In genomic region chr11:3314148-3314547, GRCm38 (mm10) we compare ENCODE assay signal across 8 mouse cellular contexts. TPM values are rescaled to one million over a fixed set of nuclear protein-coding genes. Genes with fewer than 3 reads are reported as not detected.
DNase-seq lines count a peak whose midpoint lies in the region; ATAC-seq and TF ChIP-seq lines count a peak whose summit lies in the region.
"Had no signal": no experiment of that assay in that cellular context is flagged by ENCODE, and none has a peak within 500 bp of the region (broad histone marks: within the 10 kb centered on the region; RNA-seq: fewer than 3 reads in every experiment).

No protein-coding gene starts in this region.

- 0 out of 2 replicates have a peak, but pooled peaks have one; percentile 31 for ATAC-seq in embryonic facial prominence, embryonic 11.5 days (replicated peaks; ENCODE audit: insufficient number of reproducible peaks, low FRiP score, low TSS enrichment, low read depth)
- ATAC-seq in hindbrain, postnatal 0 days: peak; percentile 68
- ATAC-seq in liver, embryonic 14.5 days (ENCODE audit: insufficient read depth): peak; percentile 70
- ATAC-seq in neural tube, embryonic 14.5 days (ENCODE audit: low read depth): peak; percentile 63; the same call in 1 of the 2 replicates

- H3K27ac ChIP-seq in embryonic facial prominence, embryonic 11.5 days (replicated peaks; ENCODE audit: low read depth, low read length): no peak overlapping the region
- no peak overlapping the region for H3K27ac ChIP-seq in hindbrain, postnatal 0 days
- H3K27ac ChIP-seq in liver, embryonic 14.5 days: no peak overlapping the region
- no peak overlapping the region for H3K27ac ChIP-seq in neural tube, embryonic 14.5 days (ENCODE audit: low read depth, low read length)
- H3K27ac ChIP-seq: heart, embryonic 13.5 days had no signal

- H3K36me3 ChIP-seq in embryonic facial prominence, embryonic 11.5 days (replicated peaks; ENCODE audit: control insufficient read depth, insufficient read depth, low read depth, low read length): peaks cover 14% of the 10 kb centered on the region
- H3K36me3 ChIP-seq in hindbrain, postnatal 0 days (ENCODE audit: insufficient read depth, low read length): peaks cover 30% of the 10 kb centered on the region
- peaks cover 12% of the 10 kb centered on the region for H3K36me3 ChIP-seq in liver, embryonic 14.5 days (replicated peaks; ENCODE audit: control insufficient read depth, insufficient read depth, low read depth)
- H3K36me3 ChIP-seq in neural tube, embryonic 14.5 days (ENCODE audit: control insufficient read depth, insufficient read depth, low read length): peaks cover 22% of the 10 kb centered on the region; the same call in 1 of the 2 replicates

- no peaks in the 10 kb centered on the region for H3K9me3 ChIP-seq in embryonic facial prominence, embryonic 11.5 days (replicated peaks; ENCODE audit: control insufficient read depth, low read length)
- no peaks in the 10 kb centered on the region for H3K9me3 ChIP-seq in hindbrain, postnatal 0 days (ENCODE audit: low read length)
- no peaks in the 10 kb centered on the region for H3K9me3 ChIP-seq in liver, embryonic 14.5 days (ENCODE audit: control insufficient read depth, low read length)
- no peaks in the 10 kb centered on the region for H3K9me3 ChIP-seq in neural tube, embryonic 14.5 days (ENCODE audit: control insufficient read depth, low read length)

- no peaks in the 10 kb centered on the region for H3K4me1 ChIP-seq in embryonic facial prominence, embryonic 11.5 days (ENCODE audit: control insufficient read depth, insufficient read depth, low read length)
- no peaks in the 10 kb centered on the region for H3K4me1 ChIP-seq in hindbrain, postnatal 0 days (ENCODE audit: insufficient read depth, low read length)
- peaks cover 4 to 24% of the 10 kb centered on the region in 2 experiments; a peak in 2 of 4 replicates for H3K4me1 ChIP-seq in liver, embryonic 14.5 days (replicated peaks; ENCODE audit: control insufficient read depth in 2 of 2, insufficient read depth in 2 of 2, low read length in 1 of 2)
- no peaks in the 10 kb centered on the region for H3K4me1 ChIP-seq in neural tube, embryonic 14.5 days (ENCODE audit: control insufficient read depth, insufficient read depth, low read length)

- no peak overlapping the region for H3K9ac ChIP-seq in embryonic facial prominence, embryonic 11.5 days (replicated peaks; ENCODE audit: low read length)
- H3K9ac ChIP-seq in hindbrain, postnatal 0 days (replicated peaks; ENCODE audit: low read length): no peak overlapping the region
- no peak overlapping the region for H3K9ac ChIP-seq in liver, embryonic 14.5 days (replicated peaks)
- no peak overlapping the region for H3K9ac ChIP-seq in neural tube, embryonic 14.5 days (replicated peaks; ENCODE audit: low read depth, low read length)
- H3K9ac ChIP-seq: heart, embryonic 13.5 days had no signal

- no peak for TF ChIP-seq EP300 in liver, embryonic 14.5 days (IDR thresholded peaks at IDR 0.05; ENCODE audit: low read depth)

- DNase-seq in urinary bladder, postnatal 14 days (ENCODE audit: low spot score): peak; percentile 74
- no peak for DNase-seq in urinary bladder, postnatal 10 days (ENCODE audit: low spot score)
- peak; percentile 84 for DNase-seq in adrenal gland, postnatal 10 days
- DNase-seq in embryonic facial prominence, embryonic 11.5 days (ENCODE audit: low spot score): peak; percentile 58
- DNase-seq in hindbrain, postnatal 0 days (ENCODE audit: low spot score): peak; percentile 69
- DNase-seq in liver, embryonic 14.5 days (ENCODE audit: low read depth in 3 of 3, low spot score in 3 of 3): peak in 1 of 3 experiments; percentile 43

- H3K27me3 ChIP-seq in embryonic facial prominence, embryonic 11.5 days (ENCODE audit: control insufficient read depth, insufficient read depth, low read length): no peaks in the 10 kb centered on the region
- H3K27me3 ChIP-seq in hindbrain, postnatal 0 days (ENCODE audit: insufficient read depth, low read length): no peaks in the 10 kb centered on the region
- H3K27me3 ChIP-seq in liver, embryonic 14.5 days (ENCODE audit: control insufficient read depth, insufficient read depth, low read length): no peaks in the 10 kb centered on the region
- H3K27me3 ChIP-seq in neural tube, embryonic 14.5 days (ENCODE audit: control insufficient read depth, insufficient read depth, low read length): no peaks in the 10 kb centered on the region
- H3K27me3 ChIP-seq: heart, embryonic 13.5 days had no signal

- H3K4me3 ChIP-seq in embryonic facial prominence, embryonic 11.5 days (ENCODE audit: low read depth, low read length): no peak overlapping the region
- no peak overlapping the region for H3K4me3 ChIP-seq in hindbrain, postnatal 0 days (ENCODE audit: low read length)
- no peak overlapping the region for H3K4me3 ChIP-seq in liver, embryonic 14.5 days (ENCODE audit: insufficient read depth in 1 of 2, low read depth in 2 of 2, low read length in 2 of 2)
- no peak overlapping the region for H3K4me3 ChIP-seq in neural tube, embryonic 14.5 days (ENCODE audit: low read depth, low read length)
- H3K4me3 ChIP-seq: heart, embryonic 13.5 days had no signal

- no peak overlapping the region for H3K4me2 ChIP-seq in embryonic facial prominence, embryonic 11.5 days (ENCODE audit: low read depth, low read length)
- H3K4me2 ChIP-seq in hindbrain, postnatal 0 days (ENCODE audit: low read depth, low read length): no peak overlapping the region
- H3K4me2 ChIP-seq in liver, embryonic 14.5 days (ENCODE audit: low read depth): no peak overlapping the region
- no peak overlapping the region for H3K4me2 ChIP-seq in neural tube, embryonic 14.5 days (ENCODE audit: low read depth, low read length)
- H3K4me2 ChIP-seq: heart, embryonic 13.5 days had no signal

- WGBS in embryonic facial prominence, embryonic 11.5 days: 28% methylated on average over 2 of the region's 2 CpGs
- 29% methylated on average over 2 of the region's 2 CpGs for WGBS in hindbrain, postnatal 0 days
- 7% methylated on average over 2 of the region's 2 CpGs for WGBS in liver, embryonic 14.5 days (ENCODE audit: insufficient replicate concordance)
- 32% methylated on average over 2 of the region's 2 CpGs for WGBS in neural tube, embryonic 14.5 days

- peak; percentile 78 for TF ChIP-seq CTCF in hindbrain, postnatal 0 days (IDR thresholded peaks at IDR 0.05; ENCODE audit: low read depth)
- peak; percentile 86 for TF ChIP-seq CTCF in liver, embryonic 14.5 days (IDR thresholded peaks at IDR 0.05; ENCODE audit: low read depth)

RNA-seq across cellular contexts. Expression of gene Pik3ip1, which starts 16.1 kb away (rescaled TPM):
- 10 to 100 TPM; 13.3 to 17.8 TPM for total RNA-seq in adrenal gland, postnatal 10 days (2021)
- polyA plus RNA-seq in embryonic facial prominence, embryonic 11.5 days (2014; fragmentation: Nextera tagmentation; extraction: Ambion mirVana): 10.5 and 10.6 TPM in 2 replicates
- total RNA-seq in hindbrain, postnatal 0 days (2014; rRNA removed): 34.3 and 40.9 TPM in 2 replicates
- 41.6 and 45.4 TPM in 2 replicates for polyA plus RNA-seq in hindbrain, postnatal 0 days (2015; fragmentation: Nextera tagmentation; extraction: Ambion mirVana)
- polyA plus RNA-seq in liver, embryonic 14.5 days (2012; rRNA removed): 0.79 and 0.96 TPM in 2 replicates
- polyA plus RNA-seq in liver, embryonic 14.5 days (2014; fragmentation: Nextera tagmentation; extraction: Ambion mirVana): 0.42 and 0.94 TPM in 2 replicates
- polyA plus RNA-seq in neural tube, embryonic 14.5 days (2014; fragmentation: Nextera tagmentation; extraction: Ambion mirVana): 24.2 and 29.4 TPM in 2 replicates

RNA-seq across cellular contexts. Expression of gene Patz1, which starts 25.5 kb away (rescaled TPM):
- 10 to 100 TPM; 31.2 to 38.5 TPM for total RNA-seq in adrenal gland, postnatal 10 days (2021)
- polyA plus RNA-seq in embryonic facial prominence, embryonic 11.5 days (2014; fragmentation: Nextera tagmentation; extraction: Ambion mirVana): 72.6 and 73.2 TPM in 2 replicates
- total RNA-seq in hindbrain, postnatal 0 days (2014; rRNA removed): 89.6 and 97.1 TPM in 2 replicates
- polyA plus RNA-seq in hindbrain, postnatal 0 days (2015; fragmentation: Nextera tagmentation; extraction: Ambion mirVana): 38.8 and 40.4 TPM in 2 replicates
- 15.2 and 16.2 TPM in 2 replicates for polyA plus RNA-seq in liver, embryonic 14.5 days (2012; rRNA removed)
- polyA plus RNA-seq in liver, embryonic 14.5 days (2014; fragmentation: Nextera tagmentation; extraction: Ambion mirVana): 11.6 and 12.7 TPM in 2 replicates
- polyA plus RNA-seq in neural tube, embryonic 14.5 days (2014; fragmentation: Nextera tagmentation; extraction: Ambion mirVana): 42.8 and 55.0 TPM in 2 replicates

RNA-seq across cellular contexts. Expression of gene Drg1, which starts 47.9 kb away (rescaled TPM):
- total RNA-seq in adrenal gland, postnatal 10 days (2021): 10 to 100 TPM; 84.3 to 91.6 TPM
- polyA plus RNA-seq in embryonic facial prominence, embryonic 11.5 days (2014; fragmentation: Nextera tagmentation; extraction: Ambion mirVana): 294 and 301 TPM in 2 replicates
- total RNA-seq in hindbrain, postnatal 0 days (2014; rRNA removed): 62.3 and 73.1 TPM in 2 replicates
- polyA plus RNA-seq in hindbrain, postnatal 0 days (2015; fragmentation: Nextera tagmentation; extraction: Ambion mirVana): 176 and 186 TPM in 2 replicates
- 24.6 and 38.4 TPM in 2 replicates for polyA plus RNA-seq in liver, embryonic 14.5 days (2012; rRNA removed)
- 112 and 118 TPM in 2 replicates for polyA plus RNA-seq in liver, embryonic 14.5 days (2014; fragmentation: Nextera tagmentation; extraction: Ambion mirVana)
- 190 and 221 TPM in 2 replicates for polyA plus RNA-seq in neural tube, embryonic 14.5 days (2014; fragmentation: Nextera tagmentation; extraction: Ambion mirVana)
